Comparison of ENCODE assay signal across 23 mouse cellular contexts in genomic region chr1:128293524-128293923, GRCm38 (mm10). TPM values are rescaled to one million over a fixed set of nuclear protein-coding genes. Genes with fewer than 3 reads are reported as not detected.
DNase-seq lines count a peak whose midpoint lies in the region; ATAC-seq and TF ChIP-seq lines count a peak whose summit lies in the region.
"Had no signal": no experiment of that assay in that cellular context is flagged by ENCODE, and none has a peak within 500 bp of the region (broad histone marks: within the 10 kb centered on the region; RNA-seq: fewer than 3 reads in every experiment).

No protein-coding gene starts in this region.

- no peaks in the 10 kb centered on the region for H3K9me3 ChIP-seq in ES-E14 (ENCODE audit: control insufficient read depth, insufficient read depth, low read depth, low read length)
- H3K9me3 ChIP-seq: embryonic facial prominence, embryonic 13.5 days; limb, embryonic 15.5 days; liver, embryonic 13.5 days; midbrain, embryonic 13.5 days; neural tube, embryonic 13.5 days had no signal

- no peak overlapping the region for H3K9ac ChIP-seq in ES-E14 (ENCODE audit: insufficient read depth, low read depth, low read length, poor library complexity, severe bottlenecking)
- H3K9ac ChIP-seq: embryonic facial prominence, embryonic 13.5 days; limb, embryonic 15.5 days; liver, embryonic 13.5 days; midbrain, embryonic 13.5 days; neural tube, embryonic 13.5 days had no signal

- no peak for DNase-seq in ES-E14 (ENCODE audit: low read depth, low spot score)
- peak; percentile 6 for DNase-seq in Muller cell, postnatal 12 days (ENCODE audit: inconsistent ontology term)
- peak; percentile 75 to 85 for DNase-seq in cerebellum, adult 2 months
- peak; percentile 74 to 77 for DNase-seq in cerebellum, postnatal 14 days
- no peak for DNase-seq in urinary bladder, postnatal 36 days (ENCODE audit: low spot score in 2 of 2)
- no peak for DNase-seq in thymus, postnatal 0 days (ENCODE audit: low spot score)
- DNase-seq: adrenal gland, adult 8-10 months; B cell, adult 2 months; gastrocnemius, postnatal 10 days; heart, postnatal 14 days; kidney, adult 8-10 months; kidney, postnatal 10 days; liver, embryonic 13.5 days; lung, adult 2 months; lung, postnatal 10 days had no signal

- in situ Hi-C loops in ES-E14 (cut with MboI; ENCODE audit: low sequenced_read_pairs in 2 of 2, unreplicated experiment in 2 of 2), result loop anchor here in 1 of 2 experiments (25.0 kb wide), 1 partner anchor 544 kb away; no protein-coding TSS in a partner anchor

- no peak for TF ChIP-seq POLR2A in cerebellum, adult 2 months (IDR thresholded peaks at IDR 0.05; ENCODE audit: borderline replicate concordance, insufficient read depth, low read length)

- no peaks in the 10 kb centered on the region for H3K27me3 ChIP-seq in cerebellum, adult 2 months (ENCODE audit: control insufficient read depth, insufficient read depth, low read length)
- H3K27me3 ChIP-seq: embryonic facial prominence, embryonic 13.5 days; limb, embryonic 15.5 days; liver, embryonic 13.5 days; midbrain, embryonic 13.5 days; neural tube, embryonic 13.5 days had no signal

- no peaks in the 10 kb centered on the region; a peak in 1 of 4 replicates for H3K4me1 ChIP-seq in ES-E14 (ENCODE audit: control insufficient read depth in 2 of 2, insufficient read depth in 2 of 2, low read length in 2 of 2, poor library complexity in 1 of 2)
- peaks cover 9% of the 10 kb centered on the region; the same call in 1 of the 2 replicates for H3K4me1 ChIP-seq in cerebellum, adult 2 months (ENCODE audit: control insufficient read depth, insufficient read depth, low read length)
- H3K4me1 ChIP-seq: embryonic facial prominence, embryonic 13.5 days; limb, embryonic 15.5 days; liver, embryonic 13.5 days; midbrain, embryonic 13.5 days; neural tube, embryonic 13.5 days had no signal

- no peaks in the 10 kb centered on the region for H3K36me3 ChIP-seq in ES-E14 (ENCODE audit: control insufficient read depth, insufficient read depth, low read length, poor library complexity, severe bottlenecking)
- H3K36me3 ChIP-seq: limb, embryonic 15.5 days; liver, embryonic 13.5 days; midbrain, embryonic 13.5 days; neural tube, embryonic 13.5 days had no signal

- WGBS in cerebellum, adult 2 months, result 11% methylated on average over 12 of the region's 12 CpGs

- no peak for TF ChIP-seq CTCF in cerebellum, adult 2 months (IDR thresholded peaks at IDR 0.05; ENCODE audit: borderline replicate concordance, insufficient read depth, low read depth, low read length)

- peak overlapping the region; percentile 5; the same call in 1 of the 2 replicates for H3K27ac ChIP-seq in ES-E14 (ENCODE audit: insufficient read depth, low read depth, low read length, poor library complexity, severe bottlenecking)
- no peak overlapping the region for H3K27ac ChIP-seq in cerebellum, adult 2 months (ENCODE audit: insufficient read depth, low read length)
- H3K27ac ChIP-seq: embryonic facial prominence, embryonic 13.5 days; limb, embryonic 15.5 days; liver, embryonic 13.5 days; macrophage; midbrain, embryonic 13.5 days; neural tube, embryonic 13.5 days had no signal

- H3K4me3 ChIP-seq in ES-E14 (ENCODE audit: insufficient read depth in 1 of 2, low read depth in 1 of 2, low read length in 2 of 2, poor library complexity in 1 of 2, severe bottlenecking in 1 of 2), result no peak overlapping the region
- no peak overlapping the region for H3K4me3 ChIP-seq in cerebellum, adult 2 months (replicated peaks; ENCODE audit: insufficient read depth, low read depth, low read length)
- H3K4me3 ChIP-seq: embryonic facial prominence, embryonic 13.5 days; limb, embryonic 15.5 days; liver, embryonic 13.5 days; midbrain, embryonic 13.5 days; neural tube, embryonic 13.5 days had no signal

- no peak for ATAC-seq in erythroid progenitor cell, adult 5-6 weeks (replicated peaks; ENCODE audit: low FRiP score, poor library complexity, severe bottlenecking)
- ATAC-seq: forebrain, embryonic 16.5 days; intestine, embryonic 16.5 days; midbrain, embryonic 13.5 days had no signal

TF ChIP-seq in ES-E14, 5 proteins besides CTCF, POLR2A, EP300 and RAD21:
- no peak for TF ChIP-seq CHD2 (IDR thresholded peaks at IDR 0.05; ENCODE audit: low read depth, low read length)
- no peak for TF ChIP-seq HCFC1 (IDR thresholded peaks at IDR 0.05; ENCODE audit: borderline replicate concordance, insufficient read depth, low read length)

RNA-seq across cellular contexts. Expression of gene Lct, which starts 34.6 kb away (rescaled TPM):
- 0.18 and 0.32 TPM in 2 replicates for total RNA-seq in ES-E14 (2012; rRNA removed)
- 0.27 and 0.33 TPM in 2 replicates for polyA plus RNA-seq in cerebellum, adult 2 months (2012; rRNA removed)
- total RNA-seq in erythroid progenitor cell, adult 5-6 weeks (2015; ENCODE audit: low replicate concordance), result 0.36 TPM in 1 of 2 replicates, not detected in the other
- 0.26 TPM in 1 of 2 replicates, not detected in the other for total RNA-seq in erythroid progenitor cell, adult 5-6 weeks (2017; ENCODE audit: low replicate concordance)
- polyA plus RNA-seq in thymus, postnatal 0 days (2015; fragmentation: Nextera tagmentation; extraction: Ambion mirVana), result 0.03 and 0.16 TPM in 2 replicates
- polyA plus RNA-seq: macrophage had no signal

RNA-seq across cellular contexts. Expression of gene Ubxn4, which starts 49.8 kb away (rescaled TPM):
- 44.0 and 50.2 TPM in 2 replicates for total RNA-seq in ES-E14 (2012; rRNA removed)
- 44.9 and 45.4 TPM in 2 replicates for polyA plus RNA-seq in cerebellum, adult 2 months (2012; rRNA removed)
- total RNA-seq in erythroid progenitor cell, adult 5-6 weeks (2015; ENCODE audit: low replicate concordance), result 10.1 and 13.4 TPM in 2 replicates
- 52.7 and 62.5 TPM in 2 replicates for total RNA-seq in erythroid progenitor cell, adult 5-6 weeks (2017; ENCODE audit: low replicate concordance)
- polyA plus RNA-seq in thymus, postnatal 0 days (2015; fragmentation: Nextera tagmentation; extraction: Ambion mirVana), result 84.9 and 96.4 TPM in 2 replicates

Comparison
In these comparisons a context has a peak if more than half of its experiments do, and no peak if none do; other contexts are left out.
1. DNase-seq: peak in Muller cell, postnatal 12 days (single experiment), cerebellum, adult 2 months (2 of 2) and cerebellum, postnatal 14 days (2 of 2); none in ES-E14 (single experiment), urinary bladder, postnatal 36 days (0 of 2) and thymus, postnatal 0 days (single experiment).